In the genomic region with DNA sequence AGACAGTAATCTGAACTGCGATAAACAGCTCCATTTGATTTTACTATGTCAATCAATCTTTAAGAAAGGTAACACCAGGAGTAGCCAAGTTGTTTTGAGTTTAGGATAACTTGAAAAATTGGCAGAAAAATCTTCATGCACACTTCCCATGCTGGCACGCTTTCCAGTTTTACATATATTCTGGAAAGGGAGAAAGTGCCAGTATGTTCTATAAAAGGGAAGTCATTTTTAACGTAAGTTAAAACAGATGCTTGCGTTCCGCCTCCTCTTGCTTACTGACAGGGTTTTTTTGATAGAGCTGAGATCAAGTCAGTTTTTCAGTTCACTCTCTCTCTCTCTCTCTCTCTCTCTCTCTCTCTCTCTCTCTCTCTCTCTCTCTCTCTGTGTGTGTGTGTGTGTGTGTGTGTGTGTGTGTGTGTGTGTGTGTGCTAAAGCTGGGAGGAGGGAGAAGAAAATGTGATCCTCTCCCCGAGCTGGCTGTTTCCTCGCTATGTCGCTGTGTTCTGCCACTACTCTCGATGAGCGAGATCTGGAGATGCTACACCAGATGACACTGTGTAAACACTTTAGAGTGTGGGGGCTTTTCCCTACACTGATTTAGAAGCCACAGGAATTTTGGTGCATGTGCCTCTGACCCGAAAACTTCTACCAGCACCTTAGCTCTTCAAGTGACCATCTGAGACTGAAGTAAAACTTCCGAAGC, we compare ENCODE assay signal across 14 mouse cellular contexts.
DNase-seq lines count a peak whose midpoint lies in the region; ATAC-seq lines count a peak whose summit lies in the region.
"Had no signal": no experiment of that assay in that cellular context is flagged by ENCODE, and none has a peak within 500 bp of the region (broad histone marks: within the 10 kb centered on the region; RNA-seq: fewer than 3 reads in every experiment).

No protein-coding gene starts in this region.

- H3K9me3 ChIP-seq in heart, embryonic 16.5 days (replicated peaks; ENCODE audit: control insufficient read depth, low read length), result no peaks in the 10 kb centered on the region
- H3K9me3 ChIP-seq in embryonic facial prominence, embryonic 12.5 days, result no peaks in the 10 kb centered on the region
- no peaks in the 10 kb centered on the region for H3K9me3 ChIP-seq in limb, embryonic 15.5 days
- H3K9me3 ChIP-seq: liver, embryonic 15.5 days had no signal

- ATAC-seq in heart, embryonic 16.5 days (replicated peaks; ENCODE audit: extremely low read depth, insufficient read depth, low FRiP score), result no peak
- ATAC-seq in embryonic facial prominence, embryonic 12.5 days (ENCODE audit: insufficient number of reproducible peaks, insufficient read depth, low FRiP score, low TSS enrichment), result peak; percentile 69; the same call in 1 of the 2 replicates
- ATAC-seq in limb, embryonic 15.5 days (ENCODE audit: insufficient number of reproducible peaks, low FRiP score, low TSS enrichment, low read depth), result 0 out of 2 replicates have a peak, but pooled peaks have one; percentile 24
- ATAC-seq: midbrain, embryonic 16.5 days had no signal

- WGBS in heart, embryonic 16.5 days, result 34% methylated on average over 12 of the region's 12 CpGs
- 31% methylated on average over 12 of the region's 12 CpGs for WGBS in embryonic facial prominence, embryonic 12.5 days
- 21% methylated on average over 12 of the region's 12 CpGs for WGBS in limb, embryonic 15.5 days

- H3K4me3 ChIP-seq in heart, embryonic 16.5 days (ENCODE audit: low read length), result no peak overlapping the region
- H3K4me3 ChIP-seq in embryonic facial prominence, embryonic 12.5 days, result peak overlapping the region; percentile 15; the same call in 1 of the 2 replicates
- peak overlapping the region; percentile 24 for H3K4me3 ChIP-seq in limb, embryonic 15.5 days
- H3K4me3 ChIP-seq: liver, embryonic 15.5 days had no signal

- no peak for DNase-seq in heart, postnatal 14 days
- peak; percentile 22 for DNase-seq in adipocyte (ENCODE audit: low spot score)
- no peak for DNase-seq in gastrocnemius, postnatal 36 days
- DNase-seq in cerebellum, adult 8-10 months, result no peak
- no peak for DNase-seq in kidney, adult 9 months
- DNase-seq: adrenal gland, adult 2 months; heart, adult 18-20 months; kidney, postnatal 25 days; thymus, postnatal 14 days had no signal

- intact Hi-C loops in heart, postnatal 14 days (cut with DNase I), result no loop called here
- intact Hi-C loops in gastrocnemius, postnatal 36 days (cut with DNase I), result no loop called here

- H3K4me2 ChIP-seq in heart, embryonic 16.5 days (ENCODE audit: low read depth, low read length), result peak overlapping the region; percentile 52
- H3K4me2 ChIP-seq in embryonic facial prominence, embryonic 12.5 days (replicated peaks), result peak overlapping the region; percentile 44
- peak overlapping the region; percentile 37 for H3K4me2 ChIP-seq in limb, embryonic 15.5 days
- H3K4me2 ChIP-seq: liver, embryonic 15.5 days had no signal

- peaks cover 7% of the 10 kb centered on the region; the same call in 1 of the 2 replicates for H3K4me1 ChIP-seq in heart, embryonic 16.5 days (ENCODE audit: control insufficient read depth, insufficient read depth, low read length)
- 0 out of 2 replicates have a peak, but pooled peaks cover 5% of the 10 kb centered on the region for H3K4me1 ChIP-seq in embryonic facial prominence, embryonic 12.5 days
- H3K4me1 ChIP-seq in limb, embryonic 15.5 days, result no peaks in the 10 kb centered on the region
- H3K4me1 ChIP-seq: liver, embryonic 15.5 days had no signal

- no peaks in the 10 kb centered on the region for H3K36me3 ChIP-seq in heart, embryonic 16.5 days (ENCODE audit: control insufficient read depth, insufficient read depth)
- H3K36me3 ChIP-seq in embryonic facial prominence, embryonic 12.5 days, result no peaks in the 10 kb centered on the region
- H3K36me3 ChIP-seq in limb, embryonic 15.5 days, result no peaks in the 10 kb centered on the region
- H3K36me3 ChIP-seq: liver, embryonic 15.5 days had no signal

- no peaks in the 10 kb centered on the region for H3K27me3 ChIP-seq in heart, embryonic 16.5 days (ENCODE audit: control insufficient read depth, insufficient read depth, low read length)
- no peaks in the 10 kb centered on the region for H3K27me3 ChIP-seq in embryonic facial prominence, embryonic 12.5 days
- no peaks in the 10 kb centered on the region for H3K27me3 ChIP-seq in limb, embryonic 15.5 days
- H3K27me3 ChIP-seq: liver, embryonic 15.5 days had no signal

- no peak overlapping the region for H3K9ac ChIP-seq in heart, embryonic 16.5 days (ENCODE audit: low read length)
- 0 out of 2 replicates have a peak overlapping the region, but pooled peaks have one; percentile 24 for H3K9ac ChIP-seq in embryonic facial prominence, embryonic 12.5 days
- H3K9ac ChIP-seq in limb, embryonic 15.5 days, result no peak overlapping the region
- H3K9ac ChIP-seq: liver, embryonic 15.5 days had no signal

- H3K27ac ChIP-seq in heart, embryonic 16.5 days (ENCODE audit: low read length), result no peak overlapping the region
- peak overlapping the region; percentile 72; the same call in 1 of the 2 replicates for H3K27ac ChIP-seq in embryonic facial prominence, embryonic 12.5 days
- peak overlapping the region; percentile 72 for H3K27ac ChIP-seq in limb, embryonic 15.5 days
- H3K27ac ChIP-seq: liver, embryonic 15.5 days had no signal
